Mouse (Mus musculus) forebrain, embryonic 10.5 days (tissue): ENCODE results near the gene Dab2ip. TPM values are rescaled to one million over a fixed set of nuclear protein-coding genes. Genes with fewer than 3 reads are reported as not detected.

Experiments used
- DNase-seq: peaks from one replicate; pipeline ENCODE4 v3.0.0-alpha.2; 2017; ENCODE audit warnings: low spot score; ENCODE audit errors: extremely low spot score
- H3K27ac ChIP-seq: fragments of 300-500 bp; sonication (generic); 2 replicates; pipeline ENCODE4 v1.5.1; 2016; ENCODE audit warnings: mild to moderate bottlenecking
- H3K27me3 ChIP-seq: fragments of 300-500 bp; sonication (generic); 2 replicates; pipeline ENCODE4 v1.6.1; 2016; ENCODE audit warnings: mild to moderate bottlenecking; ENCODE audit not compliant: poor library complexity, severe bottlenecking
- H3K36me3 ChIP-seq: fragments of 300-500 bp; sonication (generic); replicated peaks from 2 replicates; pipeline ENCODE4 v1.6.1; 2016; ENCODE audit warnings: mild to moderate bottlenecking, moderate library complexity
- H3K4me1 ChIP-seq: fragments of 300-500 bp; sonication (generic); 2 replicates; pipeline ENCODE4 v1.6.1; 2016
- H3K4me3 ChIP-seq: fragments of 300-500 bp; sonication (generic); 2 replicates; pipeline ENCODE4 v1.5.1; 2016; ENCODE audit warnings: mild to moderate bottlenecking, moderate library complexity
- H3K9me3 ChIP-seq: fragments of 300-500 bp; sonication (generic); 2 replicates; pipeline ENCODE4 v1.6.1; 2016; ENCODE audit warnings: mild to moderate bottlenecking, moderate library complexity
- WGBS: fragments of 180-500 bp; shearing (Covaris S2); methylation state at CpG from one replicate; pipeline ENCODE4 v1.1.7; 2016; 5-methylcytosine and 5-hydroxymethylcytosine counted together
- polyA plus RNA-seq: library from polyadenylated mRNA; unstranded; fragments of >200 nt; fragmentation: Nextera tagmentation; extraction: Ambion mirVana; gene quantifications from 2 replicates; pipeline ENCODE4 v1.2.1, GENCODE M21; 2016

Gene Dab2ip
- polyA plus RNA-seq, 1 experiment from 2014 or later, result 22.0 TPM

- peaks cover 42% of the 10 kb centered on the region for H3K36me3 ChIP-seq
- peaks cover 56% of the 10 kb centered on the region for H3K4me1 ChIP-seq
- H3K27me3 ChIP-seq, result no peaks in the 10 kb centered on the region
- peak overlapping the region; percentile 61 for H3K27ac ChIP-seq
- no peak overlapping the region for H3K4me3 ChIP-seq
- H3K9me3 ChIP-seq, result 0 out of 2 replicates have a peak, but pooled peaks cover 4% of the 10 kb centered on the region
- WGBS, result 95% methylated on average over 3 of the region's 3 CpGs
- DNase-seq, result no peak
These were observed 145.2 kb downstream of the Dab2ip start for GRCm38 (mm10) chr2:35703241-35703640.

- Histone ChIP-seq H3K4me3 (no peak overlapping the region), H3K36me3 (peaks cover 100% of the 10 kb centered on the region), H3K27ac (no peak overlapping the region), H3K27me3 (no peaks in the 10 kb centered on the region), H3K4me1 (no peaks in the 10 kb centered on the region), H3K9me3 (no peaks in the 10 kb centered on the region)
- DNase-seq, result no peak
- 96% methylated on average over 5 of the region's 5 CpGs for WGBS
These were observed 154.5 kb downstream of the Dab2ip start for GRCm38 (mm10) chr2:35712611-35713010.

GRCm38 (mm10) chr2:35713460-35713859 is 155.4 kb downstream of the Dab2ip start:
- Histone ChIP-seq H3K9me3 (no peaks in the 10 kb centered on the region), H3K36me3 (peaks cover 100% of the 10 kb centered on the region), H3K27ac (no peak overlapping the region), H3K4me1 (no peaks in the 10 kb centered on the region), H3K27me3 (no peaks in the 10 kb centered on the region), H3K4me3 (no peak overlapping the region)
- WGBS, result 94% methylated on average over 7 of the region's 7 CpGs
- no peak for DNase-seq

GRCm38 (mm10) chr2:35714742-35715167 is 156.7 kb downstream of the Dab2ip start:
- Histone ChIP-seq H3K27ac (peak overlapping the region; percentile 40; the same call in 1 of the 2 replicates), H3K4me3 (no peak overlapping the region), H3K9me3 (no peaks in the 10 kb centered on the region), H3K27me3 (no peaks in the 10 kb centered on the region), H3K4me1 (no peaks in the 10 kb centered on the region), H3K36me3 (peaks cover 100% of the 10 kb centered on the region)
- WGBS, result 88% methylated on average over 8 of the region's 8 CpGs
- no peak for DNase-seq

GRCm38 (mm10) chr2:35715485-35715884 is 157.4 kb downstream of the Dab2ip start:
- H3K27me3 ChIP-seq, result no peaks in the 10 kb centered on the region
- WGBS, result 93% methylated on average over 3 of the region's 3 CpGs
- no peak for DNase-seq
- no peaks in the 10 kb centered on the region for H3K9me3 ChIP-seq
- H3K4me3 ChIP-seq, result no peak overlapping the region
- peaks cover 100% of the 10 kb centered on the region for H3K36me3 ChIP-seq
- H3K27ac ChIP-seq, result no peak overlapping the region
- no peaks in the 10 kb centered on the region for H3K4me1 ChIP-seq

GRCm38 (mm10) chr2:35716175-35716574 is 158.1 kb downstream of the Dab2ip start:
- H3K4me1 ChIP-seq, result no peaks in the 10 kb centered on the region
- no peak for DNase-seq
- H3K4me3 ChIP-seq, result no peak overlapping the region
- 81% methylated on average over 1 of the region's 1 CpGs for WGBS
- H3K9me3 ChIP-seq, result no peaks in the 10 kb centered on the region
- no peak overlapping the region for H3K27ac ChIP-seq
- H3K27me3 ChIP-seq, result no peaks in the 10 kb centered on the region
- peaks cover 100% of the 10 kb centered on the region for H3K36me3 ChIP-seq

GRCm38 (mm10) chr2:35718003-35718500 is 160.0 kb downstream of the Dab2ip start:
- Histone ChIP-seq H3K4me1 (no peaks in the 10 kb centered on the region), H3K27ac (no peak overlapping the region), H3K4me3 (no peak overlapping the region), H3K27me3 (no peaks in the 10 kb centered on the region), H3K9me3 (no peaks in the 10 kb centered on the region), H3K36me3 (peaks cover 100% of the 10 kb centered on the region)
- DNase-seq, result no peak
- WGBS, result 87% methylated on average over 5 of the region's 5 CpGs

- no peaks in the 10 kb centered on the region for H3K27me3 ChIP-seq
- no peak overlapping the region for H3K4me3 ChIP-seq
- H3K4me1 ChIP-seq, result no peaks in the 10 kb centered on the region
- H3K27ac ChIP-seq, result no peak overlapping the region
- WGBS, result 92% methylated on average over 9 of the region's 9 CpGs
- H3K36me3 ChIP-seq, result peaks cover 100% of the 10 kb centered on the region
- no peaks in the 10 kb centered on the region for H3K9me3 ChIP-seq
- no peak for DNase-seq
These were observed 160.6 kb downstream of the Dab2ip start for GRCm38 (mm10) chr2:35718662-35719061.

GRCm38 (mm10) chr2:35719230-35720005 is 161.4 kb downstream of the Dab2ip start:
- WGBS, result 94% methylated on average over 12 of the region's 12 CpGs
- Histone ChIP-seq H3K4me3 (no peak overlapping the region), H3K27ac (no peak overlapping the region), H3K27me3 (no peaks in the 10 kb centered on the region), H3K9me3 (no peaks in the 10 kb centered on the region), H3K36me3 (peaks cover 96% of the 10 kb centered on the region), H3K4me1 (no peaks in the 10 kb centered on the region)
- DNase-seq, result no peak

- WGBS, result 95% methylated on average over 12 of the region's 12 CpGs
- no peaks in the 10 kb centered on the region for H3K27me3 ChIP-seq
- H3K27ac ChIP-seq, result no peak overlapping the region
- H3K4me3 ChIP-seq, result no peak overlapping the region
- DNase-seq, result no peak
- H3K4me1 ChIP-seq, result no peaks in the 10 kb centered on the region
- peaks cover 94% of the 10 kb centered on the region for H3K36me3 ChIP-seq
- H3K9me3 ChIP-seq, result no peaks in the 10 kb centered on the region
These were observed 162.0 kb downstream of the Dab2ip start for GRCm38 (mm10) chr2:35720104-35720503.

- Histone ChIP-seq H3K9me3 (no peaks in the 10 kb centered on the region), H3K27ac (no peak overlapping the region), H3K4me3 (no peak overlapping the region), H3K36me3 (peaks cover 94% of the 10 kb centered on the region), H3K4me1 (no peaks in the 10 kb centered on the region), H3K27me3 (no peaks in the 10 kb centered on the region)
- no peak for DNase-seq
- whole genome bisulfite sequencing, result 91% methylated on average over 13 of the region's 13 CpGs
These were observed 162.5 kb downstream of the Dab2ip start for GRCm38 (mm10) chr2:35720550-35720949.

GRCm38 (mm10) chr2:35720956-35721355 is 162.9 kb downstream of the Dab2ip start:
- 91% methylated on average over 9 of the region's 9 CpGs for WGBS
- Histone ChIP-seq H3K4me3 (no peak overlapping the region), H3K27ac (no peak overlapping the region), H3K9me3 (no peaks in the 10 kb centered on the region), H3K36me3 (peaks cover 94% of the 10 kb centered on the region), H3K27me3 (no peaks in the 10 kb centered on the region), H3K4me1 (no peaks in the 10 kb centered on the region)
- DNase-seq, result no peak

- Histone ChIP-seq H3K27me3 (no peaks in the 10 kb centered on the region), H3K4me1 (no peaks in the 10 kb centered on the region; the same call in 1 of the 2 replicates), H3K4me3 (no peak overlapping the region), H3K36me3 (peaks cover 94% of the 10 kb centered on the region), H3K9me3 (no peaks in the 10 kb centered on the region), H3K27ac (no peak overlapping the region)
- no peak for DNase-seq
- WGBS, result 96% methylated on average over 9 of the region's 9 CpGs
These were observed 164.8 kb downstream of the Dab2ip start for GRCm38 (mm10) chr2:35722821-35723220.
